Mouse (Mus musculus) adipocyte (in vitro differentiated cells): Measurements from ENCODE around the gene Bend6.

ENCODE experiments used
- DNase-seq: peaks from one replicate; pipeline ENCODE4 v3.0.0-alpha.2; 2016; ENCODE audit warnings: low spot score

The Bend6 gene

GRCm38 (mm10) chr1:33803323-33803722 lies 104.3 kb downstream of the Bend6 start:
- DNase-seq: peak; percentile 31
